Mouse (Mus musculus) heart, embryonic 14.5 days (tissue): ENCODE data around the gene Cmip. TPM values are rescaled to one million over a fixed set of nuclear protein-coding genes. Genes with fewer than 3 reads are reported as not detected.

ENCODE experiments used
- ATAC-seq: fragments of 200-750 bp; cut with Nextera tagmentation; 2 replicates; pipeline ENCODE4 v1.8.0; 2017; ENCODE audit warnings: low read depth, moderate TSS enrichment; ENCODE audit not compliant: insufficient number of reproducible peaks, insufficient read depth, low FRiP score
- H3K27ac ChIP-seq, 2 experiments: fragments of 200-500 bp in 1 of 2; fragments of 300-500 bp in 1 of 2; sonication (generic) in 1 of 2; replicated peaks in 1 of 2; 2 replicates each; pipeline ENCODE4 v1.5.1; 2012 to 2014; ENCODE audit warnings: low read depth in 2 of 2, low read length in 2 of 2, control low read depth in 1 of 2, mild to moderate bottlenecking in 1 of 2, mixed read lengths in 1 of 2; ENCODE audit not compliant: control insufficient read depth in 1 of 2, insufficient read depth in 1 of 2
- H3K27me3 ChIP-seq: fragments of 300-500 bp; sonication (generic); 2 replicates; pipeline ENCODE4 v1.6.1; 2014; ENCODE audit warnings: mild to moderate bottlenecking, low read length, control low read depth; ENCODE audit not compliant: control insufficient read depth, insufficient read depth
- H3K36me3 ChIP-seq: fragments of 300-500 bp; sonication (generic); 2 replicates; pipeline ENCODE4 v1.6.1; 2014; ENCODE audit warnings: mild to moderate bottlenecking, control low read depth, low read length, mixed read lengths; ENCODE audit not compliant: control insufficient read depth, insufficient read depth
- H3K4me1 ChIP-seq, 2 experiments: fragments of 200-500 bp in 1 of 2; fragments of 300-500 bp in 1 of 2; sonication (generic) in 1 of 2; 2 replicates each; pipeline ENCODE4 v1.6.1; 2012 to 2014; ENCODE audit warnings: low read length in 2 of 2, control low read depth in 1 of 2, mixed read lengths in 1 of 2; ENCODE audit not compliant: control insufficient read depth in 2 of 2, insufficient read depth in 2 of 2
- H3K4me2 ChIP-seq: fragments of 300-500 bp; sonication (generic); 2 replicates; pipeline ENCODE4 v1.6.1; 2014; ENCODE audit warnings: mild to moderate bottlenecking, low read length
- H3K4me3 ChIP-seq, 2 experiments: fragments of 200-500 bp in 1 of 2; fragments of 300-500 bp in 1 of 2; sonication (generic) in 1 of 2; 2 replicates each; pipeline ENCODE4 v1.5.1; 2012 to 2014; ENCODE audit warnings: low read length in 2 of 2, mild to moderate bottlenecking in 2 of 2, control low read depth in 1 of 2, low read depth in 1 of 2, moderate library complexity in 1 of 2; ENCODE audit not compliant: control insufficient read depth in 1 of 2, insufficient read depth in 1 of 2
- H3K9ac ChIP-seq: fragments of 300-500 bp; sonication (generic); 2 replicates; pipeline ENCODE4 v1.6.1; 2014; ENCODE audit warnings: mild to moderate bottlenecking, low read length
- H3K9me3 ChIP-seq: fragments of 300-500 bp; sonication (generic); 2 replicates; pipeline ENCODE4 v1.6.1; 2016; ENCODE audit warnings: low read length, control low read depth; ENCODE audit not compliant: control insufficient read depth
- WGBS: fragments of 180-500 bp; shearing (Covaris S2); extraction: QIAGEN DNeasy Blood & Tissue Kit; methylation state at CpG from one replicate; pipeline ENCODE4 v1.1.7; 2014; 5-methylcytosine and 5-hydroxymethylcytosine counted together
- polyA plus RNA-seq: library from polyadenylated mRNA; unstranded; fragments of >200 nt; fragmentation: Nextera tagmentation; extraction: Ambion mirVana; gene quantifications from 2 replicates; pipeline ENCODE4 v1.2.1, GENCODE M21; 2014

Gene Cmip
- polyA plus RNA-seq, 1 experiment from 2014 or later = 13.3 TPM

DNA sequence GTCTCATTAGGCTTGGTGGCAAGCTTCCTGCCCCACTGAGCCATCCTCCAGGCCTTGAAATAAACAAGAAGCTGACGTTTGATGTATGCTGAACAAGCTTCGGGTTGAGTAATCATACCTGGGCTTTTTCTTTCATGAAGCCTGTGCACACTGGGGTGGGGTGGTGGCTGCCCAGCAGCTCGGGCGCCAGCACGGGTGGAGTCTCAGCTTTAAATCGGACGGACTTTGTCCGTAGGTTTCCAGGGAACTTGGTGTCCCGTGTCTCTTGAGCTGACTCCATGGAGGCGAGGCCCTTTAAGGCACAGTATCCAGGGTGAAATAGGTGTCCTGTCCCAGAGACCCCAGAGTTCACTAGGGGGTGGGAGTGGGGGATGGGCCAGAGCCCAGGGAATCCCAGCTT is 42.3 kb downstream of the Cmip start:
- Histone ChIP-seq H3K9me3 (no peaks in the 10 kb centered on the region), H3K4me1 (peaks cover 14 to 30% of the 10 kb centered on the region in 2 experiments), H3K4me3 (no peak overlapping the region), H3K4me2 (no peak overlapping the region), H3K27me3 (no peaks in the 10 kb centered on the region), H3K27ac (no peak overlapping the region), H3K36me3 (no peaks in the 10 kb centered on the region), H3K9ac (no peak overlapping the region)
- ATAC-seq = no peak
- 78% methylated on average over 10 of the region's 10 CpGs for WGBS

DNA sequence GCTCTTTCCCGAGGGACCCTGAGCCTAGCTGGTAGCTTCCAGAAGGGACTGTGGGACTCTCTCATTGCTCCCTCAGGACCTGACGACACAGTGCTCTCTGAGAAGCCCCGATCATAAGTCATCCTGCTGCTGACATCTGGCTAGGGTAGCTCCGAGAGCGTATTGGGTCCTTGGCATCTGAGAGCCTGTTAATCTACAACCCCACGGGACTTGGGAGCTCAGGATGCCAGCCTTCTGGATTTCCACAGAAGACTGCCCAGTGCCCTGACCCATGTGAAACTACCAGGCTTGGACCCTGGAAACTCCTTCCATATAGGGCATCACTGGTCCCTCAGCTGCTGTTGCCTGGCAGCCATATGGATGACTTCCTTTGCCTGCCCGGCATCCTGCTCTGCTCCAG is 43.3 kb downstream of the Cmip start:
- Histone ChIP-seq H3K27ac (no peak overlapping the region), H3K9me3 (no peaks in the 10 kb centered on the region), H3K27me3 (no peaks in the 10 kb centered on the region), H3K4me2 (no peak overlapping the region), H3K4me3 (no peak overlapping the region), H3K9ac (no peak overlapping the region), H3K4me1 (peaks cover 14 to 34% of the 10 kb centered on the region in 2 experiments), H3K36me3 (no peaks in the 10 kb centered on the region)
- no peak for ATAC-seq
- 76% methylated on average over 7 of the region's 7 CpGs for WGBS

- WGBS = 95% methylated on average over 12 of the region's 12 CpGs
- no peaks in the 10 kb centered on the region for H3K36me3 ChIP-seq
- no peaks in the 10 kb centered on the region for H3K9me3 ChIP-seq
- no peak overlapping the region for H3K27ac ChIP-seq
- peaks cover 14 to 34% of the 10 kb centered on the region in 2 experiments for H3K4me1 ChIP-seq
- no peak overlapping the region for H3K4me3 ChIP-seq
- H3K9ac ChIP-seq = no peak overlapping the region
- no peak for ATAC-seq
- H3K4me2 ChIP-seq = no peak overlapping the region
- no peaks in the 10 kb centered on the region for H3K27me3 ChIP-seq
These were observed 44.7 kb downstream of the Cmip start for GRCm38 (mm10) chr8:117301457-117302041.

DNA sequence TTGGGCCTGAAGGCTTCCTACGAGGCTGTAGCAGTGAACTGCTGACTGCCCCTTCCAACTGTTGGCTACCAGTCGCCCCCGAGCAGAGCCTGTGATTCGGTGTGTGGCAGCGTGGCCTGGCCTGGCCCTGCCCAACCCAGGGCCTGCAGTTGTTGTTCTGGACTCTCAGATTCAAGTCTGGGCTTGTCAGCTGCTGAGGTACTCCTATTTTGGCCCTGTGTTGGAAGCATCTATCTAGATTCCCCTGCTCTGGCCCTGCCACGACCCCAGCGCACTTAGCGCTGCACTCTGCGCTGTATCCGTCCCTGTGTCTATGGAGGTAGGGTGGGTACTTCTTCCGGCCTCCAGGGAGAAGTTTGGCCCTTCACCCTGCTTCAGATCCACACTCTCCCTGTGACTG is 45.2 kb downstream of the Cmip start:
- Histone ChIP-seq H3K4me1 (peaks cover 17 to 34% of the 10 kb centered on the region in 2 experiments), H3K9me3 (no peaks in the 10 kb centered on the region), H3K4me2 (no peak overlapping the region), H3K27ac (no peak overlapping the region), H3K36me3 (no peaks in the 10 kb centered on the region), H3K4me3 (no peak overlapping the region), H3K9ac (no peak overlapping the region), H3K27me3 (no peaks in the 10 kb centered on the region)
- WGBS = 81% methylated on average over 11 of the region's 11 CpGs
- ATAC-seq = no peak

DNA sequence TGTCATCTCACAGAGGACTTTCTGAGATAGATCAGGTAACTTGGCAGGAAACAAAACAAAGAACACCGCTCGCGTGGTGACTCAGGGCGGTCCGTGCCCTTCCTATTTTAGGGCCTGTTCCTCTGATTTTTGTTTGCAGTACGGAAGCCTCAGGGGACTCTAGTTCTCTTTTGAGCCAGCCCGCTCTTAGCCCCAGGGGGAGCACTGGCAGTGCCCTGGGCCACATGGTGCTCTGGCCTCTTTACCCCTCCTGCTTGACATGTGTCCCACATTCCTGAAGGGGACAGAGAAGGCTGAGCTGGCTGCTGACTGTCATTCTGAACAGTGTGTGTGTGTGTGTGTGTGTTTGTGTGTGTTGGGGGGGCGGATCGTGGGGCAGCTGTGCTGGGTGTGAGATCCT is 46.8 kb downstream of the Cmip start:
- H3K4me3 ChIP-seq = no peak overlapping the region
- H3K9ac ChIP-seq = no peak overlapping the region
- H3K4me2 ChIP-seq = no peak overlapping the region
- 44% methylated on average over 9 of the region's 9 CpGs for WGBS
- H3K36me3 ChIP-seq = no peaks in the 10 kb centered on the region
- H3K9me3 ChIP-seq = no peaks in the 10 kb centered on the region
- H3K4me1 ChIP-seq = peaks cover 13 to 28% of the 10 kb centered on the region in 2 experiments
- no peak overlapping the region for H3K27ac ChIP-seq
- ATAC-seq = no peak
- H3K27me3 ChIP-seq = no peaks in the 10 kb centered on the region

DNA sequence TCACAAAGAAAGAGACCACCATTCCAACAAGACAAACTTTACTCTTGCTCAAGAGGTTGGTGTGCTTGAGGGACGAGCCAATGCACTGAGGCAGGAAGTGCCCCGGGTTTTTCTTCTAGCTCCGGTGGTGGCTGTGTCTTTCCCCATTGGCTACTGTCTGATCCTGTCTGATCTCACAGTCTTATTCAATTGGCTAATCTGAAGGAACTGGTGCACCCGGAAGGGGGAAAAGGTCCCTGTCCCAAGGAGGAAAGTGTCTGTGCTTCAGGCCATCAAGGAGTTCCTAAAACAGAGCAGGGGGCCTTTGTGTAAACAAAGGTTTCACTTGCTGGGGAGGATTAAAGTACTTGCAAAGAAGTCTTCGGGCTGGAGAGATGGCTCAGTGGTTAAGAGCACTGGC is 48.5 kb downstream of the Cmip start:
- H3K4me1 ChIP-seq = peaks cover 13 to 28% of the 10 kb centered on the region in 2 experiments
- WGBS = 47% methylated on average over 5 of the region's 5 CpGs
- H3K9ac ChIP-seq = no peak overlapping the region

GRCm38 (mm10) chr8:117306756-117307155 is 49.9 kb downstream of the Cmip start:
- Histone ChIP-seq H3K4me2 (no peak overlapping the region), H3K36me3 (no peaks in the 10 kb centered on the region), H3K27ac (no peak overlapping the region), H3K4me3 (no peak overlapping the region), H3K9me3 (no peaks in the 10 kb centered on the region), H3K4me1 (peaks cover 10 to 24% of the 10 kb centered on the region in 2 experiments), H3K9ac (no peak overlapping the region), H3K27me3 (no peaks in the 10 kb centered on the region)
- ATAC-seq = no peak
- 79% methylated on average over 7 of the region's 7 CpGs for WGBS

More for the DNA sequence above, 48.5 kb downstream of the Cmip start:
- H3K36me3 ChIP-seq = no peaks in the 10 kb centered on the region
- ATAC-seq = no peak
- no peak overlapping the region for H3K4me2 ChIP-seq
- H3K27ac ChIP-seq = no peak overlapping the region
- no peaks in the 10 kb centered on the region for H3K27me3 ChIP-seq
- H3K4me3 ChIP-seq = no peak overlapping the region
- H3K9me3 ChIP-seq = no peaks in the 10 kb centered on the region

- Histone ChIP-seq H3K27ac (no peak overlapping the region), H3K9me3 (no peaks in the 10 kb centered on the region), H3K36me3 (no peaks in the 10 kb centered on the region), H3K4me2 (no peak overlapping the region), H3K4me1 (peaks cover 7 to 20% of the 10 kb centered on the region in 2 experiments), H3K4me3 (no peak overlapping the region), H3K9ac (no peak overlapping the region), H3K27me3 (no peaks in the 10 kb centered on the region)
- 80% methylated on average over 8 of the region's 8 CpGs for WGBS
- no peak for ATAC-seq
These were observed 50.4 kb downstream of the Cmip start for GRCm38 (mm10) chr8:117307221-117307620.
